ENCODE assay signal across 20 mouse cellular contexts in the genomic region with DNA sequence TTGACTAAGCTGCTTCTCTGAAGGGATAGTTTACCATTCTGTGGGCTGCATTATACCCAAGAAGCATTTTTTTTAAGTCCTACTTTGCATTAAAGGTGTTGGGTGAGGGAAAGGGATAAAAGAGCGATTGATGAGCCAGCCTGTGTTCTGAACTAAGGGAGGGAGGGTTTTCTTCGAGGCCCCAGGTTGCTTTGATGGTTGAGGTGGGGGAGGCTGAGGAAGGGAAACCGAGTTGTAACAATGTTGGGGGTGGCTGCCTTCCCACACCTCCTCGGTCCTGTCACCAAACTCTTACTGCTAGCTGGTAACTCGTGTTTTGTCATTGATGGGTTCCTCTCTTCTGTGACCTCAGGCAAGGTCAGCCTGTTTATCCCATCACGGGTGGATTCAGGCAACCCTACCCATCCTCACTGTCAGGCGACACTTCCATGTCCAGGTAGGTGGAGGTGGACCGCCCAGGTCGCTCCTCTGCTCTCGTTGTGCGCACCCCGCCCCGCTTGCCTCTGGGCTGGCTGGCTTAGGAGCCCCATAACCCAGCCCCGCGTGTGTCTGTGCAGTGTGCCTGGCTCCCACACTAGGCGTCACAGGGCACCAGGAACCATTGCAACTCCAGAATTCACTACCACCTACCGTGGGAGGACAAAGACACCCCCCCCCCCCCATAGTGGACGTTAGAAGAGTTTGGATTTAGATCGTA.
DNase-seq lines count a peak whose midpoint lies in the region; ATAC-seq and TF ChIP-seq lines count a peak whose summit lies in the region.
"Had no signal": no experiment of that assay in that cellular context is flagged by ENCODE, and none has a peak within 500 bp of the region (broad histone marks: within the 10 kb centered on the region; RNA-seq: fewer than 3 reads in every experiment).

No protein-coding gene starts in this region.

- no peak overlapping the region for H3K4me2 ChIP-seq in hindbrain, embryonic 16.5 days (ENCODE audit: low read length)
- no peak overlapping the region for H3K4me2 ChIP-seq in hindbrain, postnatal 0 days (ENCODE audit: low read depth, low read length)
- H3K4me2 ChIP-seq in midbrain, embryonic 11.5 days = no peak overlapping the region
- no peak overlapping the region for H3K4me2 ChIP-seq in midbrain, embryonic 14.5 days (ENCODE audit: low read length)
- H3K4me2 ChIP-seq: embryonic facial prominence, embryonic 15.5 days; hindbrain, embryonic 15.5 days had no signal

- 86% methylated on average over 19 of the region's 19 CpGs for WGBS in hindbrain, embryonic 16.5 days
- 85% methylated on average over 19 of the region's 19 CpGs for WGBS in hindbrain, postnatal 0 days
- 84% methylated on average over 19 of the region's 19 CpGs for WGBS in midbrain, embryonic 11.5 days
- WGBS in midbrain, embryonic 14.5 days = 86% methylated on average over 19 of the region's 19 CpGs

- no peaks in the 10 kb centered on the region for H3K9me3 ChIP-seq in hindbrain, embryonic 16.5 days (ENCODE audit: control insufficient read depth, low read length)
- no peaks in the 10 kb centered on the region for H3K9me3 ChIP-seq in hindbrain, postnatal 0 days (ENCODE audit: low read length)
- H3K9me3 ChIP-seq in midbrain, embryonic 11.5 days (ENCODE audit: control insufficient read depth, low read length) = no peaks in the 10 kb centered on the region
- no peaks in the 10 kb centered on the region for H3K9me3 ChIP-seq in midbrain, embryonic 14.5 days (ENCODE audit: control insufficient read depth, low read length)
- H3K9me3 ChIP-seq in E14TG2a.4 (ENCODE audit: low read length) = no peaks in the 10 kb centered on the region
- H3K9me3 ChIP-seq: embryonic facial prominence, embryonic 15.5 days; forebrain, embryonic 10.5 days; heart, embryonic 13.5 days; hindbrain, embryonic 15.5 days had no signal

- H3K4me3 ChIP-seq in hindbrain, embryonic 16.5 days (ENCODE audit: low read length) = no peak overlapping the region
- no peak overlapping the region for H3K4me3 ChIP-seq in hindbrain, postnatal 0 days (ENCODE audit: low read length)
- no peak overlapping the region for H3K4me3 ChIP-seq in midbrain, embryonic 11.5 days (ENCODE audit: low read depth, low read length)
- H3K4me3 ChIP-seq in midbrain, embryonic 14.5 days (replicated peaks; ENCODE audit: low read depth, low read length) = no peak overlapping the region
- peak overlapping the region; percentile 41 for H3K4me3 ChIP-seq in E14TG2a.4 (replicated peaks; ENCODE audit: low read length)
- no peak overlapping the region for H3K4me3 ChIP-seq in gastrocnemius, adult 2 months
- H3K4me3 ChIP-seq: embryonic facial prominence, embryonic 15.5 days; erythroblast, embryonic 14.5 days; forebrain, embryonic 10.5 days; heart, embryonic 13.5 days; hindbrain, embryonic 15.5 days had no signal

- ATAC-seq in hindbrain, embryonic 16.5 days = peak; percentile 56; the same call in 1 of the 2 replicates
- ATAC-seq in hindbrain, postnatal 0 days = no peak
- ATAC-seq in midbrain, embryonic 11.5 days (ENCODE audit: low FRiP score) = 0 out of 2 replicates have a peak, but pooled peaks have one; percentile 16
- no peak for ATAC-seq in midbrain, embryonic 14.5 days (ENCODE audit: low FRiP score, low TSS enrichment)

- no peak overlapping the region for H3K9ac ChIP-seq in hindbrain, embryonic 16.5 days (ENCODE audit: low read depth, low read length)
- H3K9ac ChIP-seq in hindbrain, postnatal 0 days (replicated peaks; ENCODE audit: low read length) = no peak overlapping the region
- H3K9ac ChIP-seq in midbrain, embryonic 11.5 days (ENCODE audit: low read length) = no peak overlapping the region
- H3K9ac ChIP-seq in midbrain, embryonic 14.5 days (replicated peaks; ENCODE audit: low read length) = no peak overlapping the region
- H3K9ac ChIP-seq: embryonic facial prominence, embryonic 15.5 days; hindbrain, embryonic 15.5 days had no signal

- H3K27me3 ChIP-seq in hindbrain, embryonic 16.5 days (replicated peaks; ENCODE audit: control insufficient read depth, insufficient read depth, low read length) = no peaks in the 10 kb centered on the region
- H3K27me3 ChIP-seq in hindbrain, postnatal 0 days (ENCODE audit: insufficient read depth, low read length) = no peaks in the 10 kb centered on the region
- no peaks in the 10 kb centered on the region for H3K27me3 ChIP-seq in midbrain, embryonic 11.5 days (ENCODE audit: control insufficient read depth, insufficient read depth, low read length)
- no peaks in the 10 kb centered on the region for H3K27me3 ChIP-seq in midbrain, embryonic 14.5 days (ENCODE audit: control insufficient read depth, insufficient read depth, low read length)
- H3K27me3 ChIP-seq in E14TG2a.4 (ENCODE audit: insufficient read depth, low read length) = peaks cover 2% of the 10 kb centered on the region; the same call in 1 of the 2 replicates
- H3K27me3 ChIP-seq: CH12.LX; embryonic facial prominence, embryonic 15.5 days; heart, embryonic 13.5 days; hindbrain, embryonic 15.5 days had no signal

- no peaks in the 10 kb centered on the region for H3K4me1 ChIP-seq in hindbrain, embryonic 16.5 days (ENCODE audit: control insufficient read depth, insufficient read depth, low read depth, low read length)
- no peaks in the 10 kb centered on the region for H3K4me1 ChIP-seq in hindbrain, postnatal 0 days (ENCODE audit: insufficient read depth, low read length)
- H3K4me1 ChIP-seq in midbrain, embryonic 11.5 days (ENCODE audit: control insufficient read depth, insufficient read depth, low read length) = no peaks in the 10 kb centered on the region
- H3K4me1 ChIP-seq in midbrain, embryonic 14.5 days (ENCODE audit: control insufficient read depth, insufficient read depth, low read length) = no peaks in the 10 kb centered on the region
- H3K4me1 ChIP-seq in E14TG2a.4 (replicated peaks; ENCODE audit: low read depth, low read length) = peaks cover 52% of the 10 kb centered on the region
- H3K4me1 ChIP-seq: hindbrain, embryonic 15.5 days had no signal

- no peaks in the 10 kb centered on the region for H3K36me3 ChIP-seq in hindbrain, embryonic 16.5 days (ENCODE audit: control insufficient read depth, insufficient read depth, low read length)
- no peaks in the 10 kb centered on the region for H3K36me3 ChIP-seq in hindbrain, postnatal 0 days (ENCODE audit: insufficient read depth, low read length)
- H3K36me3 ChIP-seq in midbrain, embryonic 11.5 days (ENCODE audit: control insufficient read depth, insufficient read depth, low read length) = no peaks in the 10 kb centered on the region
- peaks cover 16% of the 10 kb centered on the region for H3K36me3 ChIP-seq in midbrain, embryonic 14.5 days (ENCODE audit: control insufficient read depth, insufficient read depth, low read length)
- peaks cover 80% of the 10 kb centered on the region for H3K36me3 ChIP-seq in E14TG2a.4 (ENCODE audit: insufficient read depth, low read length)
- H3K36me3 ChIP-seq: embryonic facial prominence, embryonic 15.5 days; heart, embryonic 13.5 days; hindbrain, embryonic 15.5 days had no signal

- no peak for DNase-seq in hindbrain, postnatal 0 days (ENCODE audit: low spot score)
- DNase-seq in midbrain, embryonic 11.5 days (ENCODE audit: low spot score, missing footprints) = no peak
- DNase-seq in midbrain, embryonic 14.5 days = no peak
- peak; percentile 74 for DNase-seq in CD4-positive helper T cell, adult 2 months (ENCODE audit: low read depth, low spot score)
- no peak for DNase-seq in gastrocnemius, adult 2 months
- no peak for DNase-seq in adrenal gland, adult 8-10 months
- DNase-seq: adrenal gland, postnatal 10 days; cerebellum, adult 11 months; cerebellum, adult 8-10 months; cerebellum, postnatal 14 days; gastrocnemius, postnatal 14 days; heart, postnatal 36 days had no signal

- intact Hi-C loops in gastrocnemius, adult 2 months (cut with DNase I) = no loop called here

- H3K27ac ChIP-seq in hindbrain, embryonic 16.5 days (ENCODE audit: low read depth, low read length) = no peak overlapping the region
- H3K27ac ChIP-seq in hindbrain, postnatal 0 days = no peak overlapping the region
- H3K27ac ChIP-seq in midbrain, embryonic 11.5 days (ENCODE audit: low read depth, low read length) = no peak overlapping the region
- no peak overlapping the region for H3K27ac ChIP-seq in midbrain, embryonic 14.5 days (replicated peaks; ENCODE audit: low read depth, low read length)
- H3K27ac ChIP-seq in gastrocnemius, adult 2 months = no peak overlapping the region
- H3K27ac ChIP-seq: forebrain, embryonic 10.5 days; heart, embryonic 13.5 days; hindbrain, embryonic 15.5 days had no signal

- TF ChIP-seq CTCF in hindbrain, postnatal 0 days (IDR thresholded peaks at IDR 0.05; ENCODE audit: low read depth) = no peak
- no peak for TF ChIP-seq CTCF in E14TG2a.4 (conservative IDR thresholded peaks at IDR 0.05; ENCODE audit: low read length)
- TF ChIP-seq CTCF in gastrocnemius, adult 2 months (IDR thresholded peaks at IDR 0.05) = no peak

Comparison
In these comparisons a context has a peak if more than half of its experiments do, and no peak if none do; other contexts are left out.
1. ATAC-seq: peak in hindbrain, embryonic 16.5 days (single experiment) and midbrain, embryonic 11.5 days (single experiment); none in hindbrain, postnatal 0 days (single experiment) and midbrain, embryonic 14.5 days (single experiment).